Mouse (Mus musculus) limb, embryonic 15.5 days (tissue): ENCODE results near the gene Kcnj11. TPM values are rescaled to one million over a fixed set of nuclear protein-coding genes. Genes with fewer than 3 reads are reported as not detected.

Source experiments
- ATAC-seq: fragments of 200-750 bp; cut with Nextera tagmentation; 2 replicates; pipeline ENCODE4 v1.8.0; 2017; ENCODE audit warnings: low read depth, moderate TSS enrichment; ENCODE audit not compliant: insufficient number of reproducible peaks, low FRiP score, low TSS enrichment
- H3K27ac ChIP-seq: fragments of 300-500 bp; sonication (generic); 2 replicates; pipeline ENCODE4 v1.5.1; 2015; ENCODE audit warnings: moderate library complexity, mild to moderate bottlenecking, inconsistent platforms
- H3K27me3 ChIP-seq: fragments of 300-500 bp; sonication (generic); 2 replicates; pipeline ENCODE4 v1.6.1; 2015; ENCODE audit warnings: inconsistent platforms
- H3K36me3 ChIP-seq: fragments of 300-500 bp; sonication (generic); 2 replicates; pipeline ENCODE4 v1.6.1; 2015; ENCODE audit warnings: inconsistent platforms
- H3K4me1 ChIP-seq: fragments of 300-500 bp; sonication (generic); 2 replicates; pipeline ENCODE4 v1.6.1; 2015; ENCODE audit warnings: inconsistent platforms
- H3K4me2 ChIP-seq: fragments of 300-500 bp; sonication (generic); 2 replicates; pipeline ENCODE4 v1.6.1; 2015; ENCODE audit warnings: mild to moderate bottlenecking, inconsistent platforms
- H3K4me3 ChIP-seq: fragments of 300-500 bp; sonication (generic); 2 replicates; pipeline ENCODE4 v1.5.1; 2015; ENCODE audit warnings: mild to moderate bottlenecking, inconsistent platforms
- H3K9ac ChIP-seq: fragments of 300-500 bp; sonication (generic); 2 replicates; pipeline ENCODE4 v1.6.1; 2015; ENCODE audit warnings: inconsistent platforms
- H3K9me3 ChIP-seq: fragments of 300-500 bp; sonication (generic); 2 replicates; pipeline ENCODE4 v1.6.1; 2016; ENCODE audit warnings: inconsistent platforms
- WGBS: fragments of 180-500 bp; shearing (Covaris S2); methylation state at CpG from one replicate; pipeline ENCODE4 v1.1.7; 2015; 5-methylcytosine and 5-hydroxymethylcytosine counted together
- polyA plus RNA-seq: library from polyadenylated mRNA; unstranded; fragments of >200 nt; fragmentation: Nextera tagmentation; extraction: Ambion mirVana; gene quantifications from 2 replicates; pipeline ENCODE4 v1.2.1, GENCODE M21; 2015

Gene Kcnj11
- polyA plus RNA-seq = 0.18 and 0.92 TPM in 2 replicates

DNA sequence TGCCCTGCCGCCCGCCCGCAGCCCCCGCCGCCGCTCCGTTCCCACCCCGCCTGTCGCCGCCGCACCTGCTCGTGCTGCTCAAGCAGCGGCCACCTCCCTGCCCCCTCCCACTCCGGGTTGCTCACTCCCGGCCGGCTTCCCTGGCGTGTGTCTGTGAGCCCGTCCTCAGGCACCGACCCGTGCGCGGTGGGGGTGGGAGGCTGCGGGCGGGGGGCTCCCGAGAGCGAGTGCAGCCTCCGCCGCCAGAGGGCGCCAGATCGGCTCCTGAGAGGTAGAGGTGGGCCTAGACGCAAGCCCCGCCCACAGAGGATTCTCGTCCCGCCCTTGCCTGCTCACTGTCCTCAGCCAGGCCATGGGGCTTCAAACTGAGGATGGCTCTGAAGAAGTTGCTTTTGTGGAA, at the start of gene Kcnj11:
TSS of gene Kcnj11 (minus strand) at position 202 of the 400 bp plus-strand sequence.
- H3K36me3 ChIP-seq = no peaks in the 10 kb centered on the region
- peak within 1 kb of the TSS; percentile 23; the same call in 1 of the 2 replicates for H3K9ac ChIP-seq
- peak within 1 kb of the TSS; percentile 49 for H3K4me3 ChIP-seq
- peaks cover 33% of the 10 kb centered on the region for H3K27me3 ChIP-seq
- H3K4me1 ChIP-seq = peaks cover 10% of the 10 kb centered on the region
- no peak within 1 kb of the TSS for H3K27ac ChIP-seq
- ATAC-seq = peak; percentile 52; the same call in 1 of the 2 replicates
- peak within 1 kb of the TSS; percentile 95 for H3K4me2 ChIP-seq
- WGBS = 0% methylated on average over 33 of the region's 34 CpGs
- no peaks in the 10 kb centered on the region for H3K9me3 ChIP-seq

DNA sequence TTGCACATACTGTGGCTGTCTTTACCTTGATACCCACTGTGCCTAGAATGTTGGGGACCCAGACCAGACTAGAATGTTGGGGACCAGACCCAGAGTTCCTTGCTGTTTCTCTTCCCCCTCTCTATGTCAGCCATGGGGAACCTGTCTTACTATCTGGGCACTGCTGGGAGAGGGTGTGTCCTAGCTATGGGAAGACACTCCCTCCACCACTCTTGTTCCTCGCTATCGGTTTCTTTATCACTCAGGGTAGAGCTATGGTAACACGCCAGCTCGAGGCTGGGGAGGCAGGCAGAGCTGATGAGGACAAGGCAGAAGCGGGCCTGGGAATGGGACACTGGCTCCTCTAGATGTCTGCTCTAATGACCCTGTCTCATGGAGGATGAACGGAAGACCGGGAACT, 46.9 kb upstream of the Kcnj11 start:
- Histone ChIP-seq H3K36me3 (no peaks in the 10 kb centered on the region), H3K27ac (no peak overlapping the region), H3K27me3 (no peaks in the 10 kb centered on the region), H3K4me2 (no peak overlapping the region), H3K4me3 (no peak overlapping the region), H3K9me3 (no peaks in the 10 kb centered on the region), H3K4me1 (no peaks in the 10 kb centered on the region), H3K9ac (no peak overlapping the region)
- 91% methylated on average over 7 of the region's 7 CpGs for WGBS
- no peak for ATAC-seq

DNA sequence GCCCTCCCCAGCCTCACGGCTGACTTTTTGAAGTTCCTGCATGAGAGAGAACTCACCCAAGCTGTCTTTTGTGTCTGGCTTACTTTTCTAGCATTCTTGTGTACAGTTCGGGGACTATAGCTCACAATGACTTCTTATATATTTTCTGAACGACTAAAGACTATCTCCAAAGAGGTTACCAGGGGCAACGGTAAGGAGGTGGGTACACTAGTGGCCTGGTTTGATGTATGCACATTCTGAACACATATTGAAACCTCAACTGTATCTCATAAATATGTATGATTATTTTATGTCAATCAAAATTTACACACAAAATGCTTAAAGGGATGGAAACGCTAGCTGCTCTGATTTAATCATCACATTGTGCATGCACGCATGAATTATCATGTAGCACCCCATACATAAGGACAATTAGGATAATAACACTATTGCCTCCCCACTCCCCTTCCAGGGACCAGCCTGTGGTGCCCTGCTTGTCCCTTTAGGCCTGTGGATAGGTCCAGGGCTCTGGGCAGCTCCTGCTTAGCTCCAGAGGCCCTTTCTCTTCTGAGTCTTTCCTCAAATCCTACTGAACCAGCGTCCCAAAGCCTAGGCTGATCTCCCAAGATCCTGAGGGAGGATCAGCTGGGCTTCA, 46.2 kb upstream of the Kcnj11 start:
- Histone ChIP-seq H3K27ac (no peak overlapping the region), H3K4me3 (no peak overlapping the region), H3K9ac (no peak overlapping the region), H3K4me1 (no peaks in the 10 kb centered on the region), H3K36me3 (no peaks in the 10 kb centered on the region), H3K27me3 (no peaks in the 10 kb centered on the region), H3K9me3 (no peaks in the 10 kb centered on the region), H3K4me2 (no peak overlapping the region)
- 83% methylated on average over 7 of the region's 7 CpGs for WGBS
- no peak for ATAC-seq

DNA sequence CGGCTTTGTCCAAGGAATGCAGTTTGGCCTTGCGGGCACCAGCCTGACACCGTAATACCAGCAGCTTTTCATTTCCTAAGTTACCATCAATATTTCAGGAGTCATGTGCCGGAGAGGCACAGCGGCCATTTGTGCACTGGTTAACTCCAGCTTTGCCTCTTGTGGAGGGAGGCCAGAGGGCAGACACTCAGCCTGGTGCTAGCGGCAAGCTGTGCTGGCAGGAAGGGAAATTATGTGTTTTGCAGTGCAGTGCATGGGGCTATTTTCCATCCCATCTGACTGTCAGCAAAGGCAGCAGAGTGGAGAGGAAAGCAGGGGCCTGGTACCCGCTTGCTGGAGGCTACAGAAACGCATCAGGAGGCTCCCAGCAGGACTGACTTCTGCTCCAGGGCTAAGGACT, 43.5 kb upstream of the Kcnj11 start:
- WGBS = 71% methylated on average over 8 of the region's 8 CpGs
- ATAC-seq = no peak
- Histone ChIP-seq H3K27me3 (no peaks in the 10 kb centered on the region), H3K9ac (no peak overlapping the region), H3K4me3 (no peak overlapping the region), H3K4me1 (no peaks in the 10 kb centered on the region), H3K4me2 (no peak overlapping the region), H3K9me3 (no peaks in the 10 kb centered on the region), H3K27ac (no peak overlapping the region), H3K36me3 (no peaks in the 10 kb centered on the region)

DNA sequence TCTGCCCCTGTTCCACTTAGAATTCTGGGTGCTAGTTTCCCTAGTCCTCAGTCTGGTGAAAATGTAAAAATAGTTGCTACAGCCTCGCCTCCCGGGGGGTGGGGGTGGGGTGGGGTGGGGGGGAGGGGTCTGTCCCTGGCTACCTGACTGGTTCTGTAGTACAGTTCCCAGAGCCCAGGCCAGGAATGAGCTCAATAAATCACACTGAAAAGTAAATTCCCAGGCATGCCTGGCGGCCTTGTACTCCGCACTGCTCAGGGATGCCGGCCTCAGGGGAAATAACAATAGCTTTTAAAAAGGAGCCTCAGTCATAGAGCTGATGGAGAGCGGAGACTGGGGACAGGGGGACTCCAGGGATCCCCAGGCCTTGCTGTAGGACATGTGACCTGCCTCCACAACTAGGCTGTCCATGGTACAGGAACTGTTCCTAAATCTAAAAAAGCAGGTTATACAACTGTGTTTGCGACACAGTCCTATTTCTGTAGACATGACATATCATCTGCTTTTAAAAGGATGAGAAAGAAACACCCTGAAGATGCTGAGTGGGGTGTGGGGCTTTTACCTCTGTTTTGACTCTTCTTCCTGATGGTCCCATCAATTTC, 37.9 kb upstream of the Kcnj11 start:
- Histone ChIP-seq H3K4me3 (no peak overlapping the region), H3K9me3 (no peaks in the 10 kb centered on the region), H3K4me1 (no peaks in the 10 kb centered on the region), H3K9ac (no peak overlapping the region), H3K27me3 (no peaks in the 10 kb centered on the region), H3K4me2 (no peak overlapping the region), H3K27ac (no peak overlapping the region), H3K36me3 (no peaks in the 10 kb centered on the region)
- no peak for ATAC-seq
- 27% methylated on average over 7 of the region's 7 CpGs for WGBS

DNA sequence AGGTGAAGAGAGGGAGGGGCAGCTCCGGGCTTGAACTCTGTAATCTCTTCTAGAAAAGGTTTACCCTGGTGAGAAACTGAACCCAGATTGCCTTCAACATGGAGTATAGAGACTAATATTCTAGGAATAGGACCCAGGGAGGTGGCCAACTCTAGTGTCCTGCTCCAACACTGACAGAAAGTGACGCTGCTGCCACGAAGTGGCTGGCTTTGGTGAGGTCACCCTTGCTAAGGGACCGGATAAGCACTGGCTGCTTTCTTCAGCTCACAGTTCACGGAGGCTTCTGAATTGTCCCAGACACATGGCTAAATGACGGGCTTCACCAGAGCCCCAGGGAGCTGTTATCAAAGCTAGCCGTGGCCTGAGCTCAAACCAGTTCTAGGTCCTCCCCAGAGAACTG, 33.3 kb upstream of the Kcnj11 start:
- Histone ChIP-seq H3K27ac (no peak overlapping the region), H3K4me3 (no peak overlapping the region), H3K9me3 (no peaks in the 10 kb centered on the region), H3K4me1 (no peaks in the 10 kb centered on the region), H3K36me3 (no peaks in the 10 kb centered on the region), H3K4me2 (no peak overlapping the region), H3K9ac (no peak overlapping the region), H3K27me3 (no peaks in the 10 kb centered on the region)
- no peak for ATAC-seq
- 19% methylated on average over 7 of the region's 7 CpGs for WGBS

DNA sequence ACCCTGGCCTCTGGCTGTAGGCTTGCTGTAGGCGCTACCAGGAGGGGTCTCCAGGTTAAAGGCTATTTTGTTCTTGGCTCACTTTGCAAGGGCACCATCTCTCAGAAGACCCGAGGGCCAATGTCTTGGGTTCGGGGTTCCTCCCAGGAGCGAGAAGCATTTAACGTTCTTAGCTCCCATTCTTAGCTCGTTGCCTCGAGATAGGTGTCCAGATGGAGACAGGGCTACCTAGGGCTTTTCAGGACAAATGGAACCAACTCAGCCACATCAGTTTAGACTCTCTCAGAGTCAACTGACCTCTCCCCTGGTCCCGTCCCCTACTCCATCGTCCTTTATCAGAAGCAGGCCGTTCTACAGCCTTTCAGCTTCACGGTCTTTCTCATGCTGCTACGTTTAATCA, 31.7 kb upstream of the Kcnj11 start:
- 87% methylated on average over 12 of the region's 12 CpGs for WGBS
- Histone ChIP-seq H3K4me3 (no peak overlapping the region), H3K36me3 (no peaks in the 10 kb centered on the region), H3K27me3 (0 out of 2 replicates have a peak, but pooled peaks cover 3% of the 10 kb centered on the region), H3K9ac (no peak overlapping the region), H3K9me3 (no peaks in the 10 kb centered on the region), H3K4me2 (no peak overlapping the region), H3K27ac (no peak overlapping the region), H3K4me1 (peaks cover 6% of the 10 kb centered on the region; the same call in 1 of the 2 replicates)
- ATAC-seq = no peak

DNA sequence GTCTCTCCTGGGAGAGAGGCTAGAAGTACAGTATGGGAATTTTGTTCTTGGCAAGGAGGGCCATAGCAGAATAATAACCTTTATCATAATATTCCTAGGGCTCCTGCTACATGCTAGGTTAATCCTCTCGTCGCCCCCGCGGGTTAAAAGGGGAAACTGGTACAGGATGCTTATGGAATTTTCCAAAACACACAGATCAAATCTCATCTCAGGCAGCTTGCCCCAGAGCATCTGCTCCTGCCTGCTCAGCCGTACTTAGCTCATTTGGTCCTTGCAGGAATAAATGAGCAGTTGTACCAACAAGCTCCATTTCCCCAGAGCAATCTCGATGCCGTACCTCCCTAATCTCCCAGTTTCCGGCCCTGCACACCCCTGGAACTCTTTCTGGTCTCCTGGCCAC, 31.2 kb upstream of the Kcnj11 start:
- H3K4me3 ChIP-seq = no peak overlapping the region
- peaks cover 6% of the 10 kb centered on the region; the same call in 1 of the 2 replicates for H3K4me1 ChIP-seq
- H3K9me3 ChIP-seq = no peaks in the 10 kb centered on the region
- H3K27me3 ChIP-seq = 0 out of 2 replicates have a peak, but pooled peaks cover 3% of the 10 kb centered on the region
- H3K27ac ChIP-seq = no peak overlapping the region
- WGBS = 59% methylated on average over 8 of the region's 8 CpGs
- no peak overlapping the region for H3K9ac ChIP-seq
- no peak overlapping the region for H3K4me2 ChIP-seq
- no peak for ATAC-seq
- H3K36me3 ChIP-seq = no peaks in the 10 kb centered on the region

DNA sequence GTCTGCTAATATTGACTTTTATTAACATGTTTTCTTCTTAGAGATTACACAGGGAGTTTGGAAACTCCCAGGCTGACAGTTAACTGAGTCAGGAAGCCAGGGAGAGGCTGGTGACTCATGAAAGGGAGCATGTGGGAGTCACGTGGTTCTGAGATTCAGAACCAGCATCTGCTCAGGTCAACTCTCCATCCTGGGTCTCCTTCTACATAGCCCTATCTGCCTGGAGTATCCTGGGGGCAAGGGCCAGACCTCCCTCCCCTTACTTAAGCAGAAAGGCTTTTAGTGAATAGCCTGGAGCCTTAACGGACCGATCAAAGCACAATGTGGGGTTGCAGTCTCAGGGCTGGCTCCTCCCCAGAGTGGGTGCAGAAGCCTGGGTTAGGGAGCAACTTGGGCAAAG, 30.7 kb upstream of the Kcnj11 start:
- Histone ChIP-seq H3K4me3 (no peak overlapping the region), H3K4me1 (peaks cover 6% of the 10 kb centered on the region; the same call in 1 of the 2 replicates), H3K36me3 (no peaks in the 10 kb centered on the region), H3K4me2 (no peak overlapping the region), H3K27ac (no peak overlapping the region), H3K9ac (no peak overlapping the region), H3K27me3 (0 out of 2 replicates have a peak, but pooled peaks cover 3% of the 10 kb centered on the region), H3K9me3 (no peaks in the 10 kb centered on the region)
- WGBS = 16% methylated on average over 3 of the region's 3 CpGs
- ATAC-seq = no peak

DNA sequence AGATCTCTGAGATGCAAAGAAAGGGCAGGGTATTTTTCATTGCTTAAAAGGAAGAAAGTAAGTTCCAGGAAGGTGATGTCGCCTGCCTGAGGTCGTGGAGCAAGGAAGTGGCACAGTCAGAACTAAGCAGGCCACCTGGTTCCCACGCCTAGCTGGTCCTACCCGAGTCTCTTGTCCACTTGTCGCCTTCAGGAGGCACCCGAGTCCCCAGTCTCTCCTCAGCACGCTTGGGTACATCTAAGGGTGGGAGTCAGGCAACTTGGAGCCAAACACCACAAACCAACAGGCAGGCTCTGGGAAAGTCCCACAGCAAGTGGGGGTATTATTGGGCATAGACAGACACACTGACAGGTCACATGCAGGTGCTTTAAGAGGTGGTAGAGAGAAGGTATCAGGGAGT, 30.2 kb upstream of the Kcnj11 start:
- no peaks in the 10 kb centered on the region for H3K36me3 ChIP-seq
- WGBS = 45% methylated on average over 7 of the region's 7 CpGs
- H3K9me3 ChIP-seq = no peaks in the 10 kb centered on the region

DNA sequence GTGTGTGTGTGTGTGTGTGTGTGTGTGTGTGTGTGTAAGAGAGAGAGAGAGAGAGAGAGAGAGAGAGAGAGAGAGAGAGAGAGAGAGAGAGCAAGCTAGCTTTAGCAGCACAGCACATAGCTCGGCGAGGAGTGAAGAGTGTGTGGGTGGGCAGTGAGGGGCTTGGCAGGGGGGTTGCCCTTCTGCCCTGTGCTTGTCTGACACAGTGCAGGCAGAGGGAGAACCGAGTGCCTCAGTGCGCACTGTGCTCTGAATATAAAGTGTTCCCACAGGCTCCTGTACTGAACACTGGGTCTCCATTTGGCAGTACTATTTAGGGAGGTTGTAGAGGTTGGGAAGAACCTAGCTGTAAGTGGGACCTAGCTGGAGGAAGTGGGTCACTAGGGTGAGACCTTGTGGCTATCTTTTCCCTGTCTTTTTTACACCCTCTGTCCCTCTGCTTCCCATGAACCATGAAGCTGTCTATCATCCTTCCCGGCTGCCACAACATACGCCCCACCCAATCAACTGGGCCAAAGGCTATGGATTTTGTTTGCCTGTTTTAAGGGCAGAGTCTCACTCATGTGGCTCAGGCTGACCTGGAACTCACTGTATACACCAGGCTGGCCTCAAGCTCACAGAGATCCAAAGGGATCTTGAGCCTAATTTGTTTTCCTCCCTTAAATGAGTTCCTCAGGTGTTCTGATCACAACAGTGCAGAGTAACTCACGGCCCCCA, 29.1 kb upstream of the Kcnj11 start:
- Histone ChIP-seq H3K27me3 (0 out of 2 replicates have a peak, but pooled peaks cover 3% of the 10 kb centered on the region), H3K27ac (no peak overlapping the region), H3K4me1 (peaks cover 6% of the 10 kb centered on the region; the same call in 1 of the 2 replicates), H3K36me3 (no peaks in the 10 kb centered on the region), H3K4me3 (no peak overlapping the region), H3K9ac (no peak overlapping the region), H3K9me3 (no peaks in the 10 kb centered on the region), H3K4me2 (no peak overlapping the region)
- WGBS = 53% methylated on average over 7 of the region's 7 CpGs
- ATAC-seq = no peak

More for the DNA sequence above, 30.2 kb upstream of the Kcnj11 start:
- H3K27me3 ChIP-seq = 0 out of 2 replicates have a peak, but pooled peaks cover 3% of the 10 kb centered on the region
- no peak overlapping the region for H3K27ac ChIP-seq
- H3K4me1 ChIP-seq = peaks cover 6% of the 10 kb centered on the region; the same call in 1 of the 2 replicates
- H3K4me3 ChIP-seq = no peak overlapping the region
- no peak overlapping the region for H3K9ac ChIP-seq
- no peak overlapping the region for H3K4me2 ChIP-seq
- no peak for ATAC-seq

DNA sequence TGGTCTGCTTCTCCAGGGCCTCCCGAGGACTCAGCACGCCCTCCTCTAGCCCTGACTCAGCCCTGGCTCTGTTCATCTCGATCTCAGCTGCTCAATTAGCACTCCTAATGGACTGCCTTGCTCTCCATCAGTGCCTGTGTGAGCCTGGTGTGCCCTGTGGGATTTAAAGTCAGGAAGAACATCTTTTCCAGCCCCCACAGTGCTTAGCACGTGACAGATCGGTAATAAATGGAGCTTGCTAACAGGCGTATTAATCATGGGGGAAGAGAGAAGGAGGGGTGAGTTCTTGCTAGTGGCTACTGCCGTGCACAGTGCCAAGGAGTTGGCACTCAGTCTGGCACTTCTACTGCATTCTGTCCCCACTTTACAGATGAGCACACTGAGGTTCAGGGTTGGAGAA, 27.6 kb upstream of the Kcnj11 start:
- Histone ChIP-seq H3K4me1 (peaks cover 6% of the 10 kb centered on the region; the same call in 1 of the 2 replicates), H3K9me3 (no peaks in the 10 kb centered on the region), H3K36me3 (no peaks in the 10 kb centered on the region), H3K4me3 (no peak overlapping the region), H3K27me3 (0 out of 2 replicates have a peak, but pooled peaks cover 3% of the 10 kb centered on the region), H3K4me2 (no peak overlapping the region), H3K27ac (no peak overlapping the region), H3K9ac (no peak overlapping the region)
- ATAC-seq = no peak
- 22% methylated on average over 7 of the region's 7 CpGs for WGBS
